Mouse (Mus musculus): ENCODE results near the gene Arl1.
"Not testable (repeated sequence)": the region's sequence is repeated elsewhere in the genome, so short reads cannot be mapped to it uniquely, and the experiment has no call there.

The Arl1 gene

DNA sequence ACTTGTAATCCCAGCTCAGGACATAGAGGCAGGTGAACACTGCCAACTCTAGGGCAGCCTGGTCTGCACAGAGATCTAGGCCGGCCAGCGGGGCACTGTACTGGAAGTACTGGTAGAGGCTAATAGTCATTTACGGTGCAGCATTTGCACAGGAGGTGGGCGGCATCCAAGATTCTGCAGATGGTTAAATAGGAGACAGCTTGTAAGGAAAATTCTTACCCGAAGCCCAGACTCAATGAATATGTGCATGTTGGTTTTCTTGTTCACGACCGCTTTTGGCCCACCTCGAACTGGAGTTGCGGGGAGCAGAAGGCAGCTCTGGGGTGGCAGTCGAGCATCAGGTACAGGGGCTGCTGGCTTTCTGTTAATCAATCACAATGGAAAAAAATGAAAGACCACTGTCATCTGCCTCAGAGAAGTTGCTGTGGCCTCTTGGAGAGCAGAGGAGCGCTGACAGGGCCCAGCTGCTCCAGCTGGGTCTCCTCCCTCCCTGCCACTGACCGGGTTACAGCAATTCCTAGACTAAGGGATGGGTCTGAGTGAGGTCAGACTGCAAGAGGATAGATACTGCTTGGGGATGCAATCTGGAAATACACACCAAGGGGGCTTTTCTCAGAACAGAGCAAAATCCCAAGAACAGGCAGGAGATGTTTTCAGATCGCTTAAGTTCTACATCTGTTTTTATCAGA is 31.0 kb downstream of the Arl1 start:
- no peak for DNase-seq (ENCODE audit: low spot score)

DNA sequence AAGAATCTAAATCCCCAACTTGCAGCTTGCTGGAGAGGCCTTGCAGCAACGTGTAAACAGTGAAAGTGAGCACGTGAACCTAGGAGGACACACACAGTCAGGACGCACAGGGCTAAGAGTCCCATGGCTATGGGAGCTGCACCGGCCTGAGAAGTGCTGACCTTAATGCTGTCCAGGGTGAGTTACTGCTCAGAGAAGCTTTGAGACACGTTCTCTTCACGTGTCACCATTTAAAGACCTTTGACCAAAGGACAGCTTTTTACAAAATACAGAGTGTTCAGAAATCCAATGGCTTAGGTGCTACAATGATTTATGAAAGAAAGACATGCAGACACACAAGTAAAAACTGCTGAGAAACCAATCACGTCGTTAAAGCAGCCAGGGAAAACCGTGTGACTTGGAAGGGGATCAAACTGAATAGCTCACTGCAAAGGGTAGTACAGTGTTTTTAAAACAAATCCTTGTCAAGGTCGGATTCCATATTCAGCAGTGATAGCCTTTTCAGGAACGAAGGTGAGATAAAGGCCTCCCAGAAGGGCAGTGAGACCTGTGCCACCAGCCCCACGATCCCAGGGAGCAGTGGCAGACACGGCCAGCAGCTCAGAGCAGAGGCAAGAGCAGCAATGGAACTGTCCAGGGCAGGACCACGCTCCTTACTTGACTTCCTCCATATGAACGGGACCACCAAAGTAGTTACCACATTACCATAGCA is 34.9 kb downstream of the Arl1 start:
- no peak for DNase-seq (ENCODE audit: low spot score)

DNA sequence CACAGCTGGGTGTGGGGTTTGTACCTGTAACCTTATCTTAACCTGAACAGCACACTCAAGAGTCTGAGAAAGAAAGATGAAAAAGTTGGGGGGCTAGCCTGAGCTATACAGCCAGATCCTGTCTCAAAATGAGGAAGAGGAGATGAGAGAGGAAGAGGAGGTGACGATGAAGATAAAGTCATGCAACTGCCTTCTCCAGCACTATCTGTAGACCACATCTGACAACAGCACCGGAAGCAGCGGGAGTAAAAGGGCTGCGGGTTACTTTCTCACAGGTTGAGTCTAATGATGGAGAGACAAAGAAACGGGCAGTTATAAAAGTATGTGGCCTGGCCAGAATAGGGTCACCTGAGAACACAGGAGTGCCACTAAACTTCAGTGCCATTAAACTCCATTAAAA is 38.3 kb downstream of the Arl1 start:
- DNase-seq (ENCODE audit: low spot score) = no peak

DNA sequence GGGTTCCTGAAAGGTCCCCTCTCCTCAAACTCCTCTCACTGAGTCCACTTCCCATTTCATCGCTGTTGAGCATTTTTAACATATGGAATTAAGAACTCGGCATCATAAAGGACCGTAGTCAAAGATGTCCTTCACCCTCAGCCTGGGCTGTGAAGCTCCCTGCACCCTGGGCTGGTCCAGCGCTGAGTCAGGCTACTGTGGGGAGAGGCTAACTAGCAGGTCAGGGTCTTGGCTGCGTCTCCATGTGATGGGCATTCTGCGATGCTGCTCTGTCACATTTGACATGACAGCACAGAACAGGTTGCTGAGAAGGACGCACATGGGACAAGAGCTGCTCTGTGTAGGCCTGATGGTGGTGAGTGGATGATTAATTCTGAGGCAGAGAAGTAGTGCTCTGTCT is 39.0 kb downstream of the Arl1 start:
- DNase-seq (ENCODE audit: low spot score) = no peak

- not testable (repeated sequence) for DNase-seq (ENCODE audit: low spot score)
Measured at GRCm38 (mm10) chr10:88772965-88773364, 42.3 kb downstream of the Arl1 start.

- no peak for DNase-seq (ENCODE audit: low spot score)
Measured at GRCm38 (mm10) chr10:88776206-88776605, 45.5 kb downstream of the Arl1 start.

DNA sequence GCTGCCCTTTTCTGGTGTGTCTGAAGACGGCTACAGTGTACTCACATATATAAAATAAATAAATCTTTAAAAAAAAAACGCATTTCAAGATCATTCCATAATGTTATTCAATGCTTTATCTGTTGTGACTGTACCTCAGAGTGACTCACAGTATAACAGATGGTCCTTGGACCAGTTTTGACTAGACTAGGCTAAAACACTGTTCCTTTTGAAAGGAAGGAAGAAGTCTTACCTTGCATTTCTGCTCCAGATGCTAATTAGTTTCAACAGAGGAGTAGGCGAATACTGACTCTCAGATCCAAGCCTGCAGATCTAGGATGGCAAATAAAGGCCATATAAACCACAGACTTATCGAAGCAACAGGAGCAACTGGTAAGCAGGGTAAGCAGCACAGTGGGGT is 50.1 kb downstream of the Arl1 start:
- no peak for DNase-seq (ENCODE audit: low spot score)

DNA sequence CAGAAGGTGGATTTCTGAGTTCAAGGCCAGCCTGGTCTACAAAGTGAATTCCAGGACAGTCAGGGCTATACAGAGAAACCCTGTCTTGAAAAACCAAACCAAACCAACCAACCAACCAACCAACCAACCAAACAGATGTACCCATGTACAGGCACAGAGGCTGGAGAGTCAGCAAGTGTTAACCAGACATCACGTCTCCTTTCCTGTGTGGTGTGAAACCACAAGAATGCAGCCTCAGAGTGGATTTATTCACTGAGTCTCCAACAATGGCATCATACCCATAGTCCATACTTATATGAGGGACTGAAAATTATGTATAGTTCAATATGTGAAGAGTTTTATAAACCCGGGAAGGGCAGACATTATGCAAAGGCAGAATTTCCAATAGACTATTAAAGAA is 52.5 kb downstream of the Arl1 start:
- not testable (repeated sequence) for DNase-seq (ENCODE audit: low spot score)

DNA sequence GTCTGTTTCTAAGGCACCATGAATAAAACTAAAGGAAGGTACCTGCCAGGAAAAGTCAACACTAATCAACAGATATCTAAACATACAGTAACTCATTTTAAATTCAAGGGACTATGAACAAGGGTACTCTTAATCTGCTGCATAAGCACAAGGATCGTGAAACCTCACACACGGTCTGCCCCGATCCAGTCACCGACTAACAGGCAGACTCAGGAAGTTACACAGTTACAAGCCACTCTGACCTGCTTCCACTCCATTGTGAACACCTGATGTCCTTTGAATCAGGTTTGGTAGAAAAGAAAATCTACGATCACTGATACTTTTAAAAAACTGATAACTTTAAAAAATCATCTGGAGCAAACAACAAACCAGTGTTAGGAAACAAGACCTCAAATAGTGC is 53.3 kb downstream of the Arl1 start:
- no peak for DNase-seq (ENCODE audit: low spot score)

DNA sequence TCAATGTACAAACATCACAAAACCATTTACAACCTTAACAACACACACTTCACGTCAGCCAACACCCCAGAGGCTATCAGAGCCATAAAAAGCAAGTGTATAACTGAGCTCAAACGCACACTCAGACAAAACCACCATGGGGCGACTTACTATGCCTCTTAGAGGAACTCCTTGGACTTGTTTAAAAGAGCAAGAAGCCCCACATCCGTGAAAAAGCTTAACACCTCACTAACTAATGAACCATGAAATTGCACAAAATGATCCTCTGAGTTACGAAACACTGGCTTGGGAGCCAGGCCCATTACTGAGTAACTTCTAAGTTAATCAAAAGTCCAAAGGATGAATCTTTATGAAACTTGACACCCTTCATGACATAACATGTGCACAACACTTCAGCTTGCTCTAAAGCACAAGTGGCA is 53.9 kb downstream of the Arl1 start:
- no peak for DNase-seq (ENCODE audit: low spot score)

GRCm38 (mm10) chr10:88793671-88794070 is 63.0 kb downstream of the Arl1 start:
- no peak for DNase-seq (ENCODE audit: low spot score)
